Mouse (Mus musculus) neural tube, embryonic 10.5 days (tissue): ENCODE data around the gene Eid3.

Source experiments
- DNase-seq: peaks from one replicate; pipeline ENCODE4 v3.0.0-alpha.2; 2017; ENCODE audit warnings: low spot score; ENCODE audit errors: extremely low spot score

The Eid3 gene

GRCm38 (mm10) chr10:82860929-82861315 is 5.5 kb upstream of the Eid3 start:
- peak; percentile 56 for DNase-seq

- DNase-seq, result no peak
Observed at GRCm38 (mm10) chr10:82863106-82863680, 3.2 kb upstream of the Eid3 start.

DNA sequence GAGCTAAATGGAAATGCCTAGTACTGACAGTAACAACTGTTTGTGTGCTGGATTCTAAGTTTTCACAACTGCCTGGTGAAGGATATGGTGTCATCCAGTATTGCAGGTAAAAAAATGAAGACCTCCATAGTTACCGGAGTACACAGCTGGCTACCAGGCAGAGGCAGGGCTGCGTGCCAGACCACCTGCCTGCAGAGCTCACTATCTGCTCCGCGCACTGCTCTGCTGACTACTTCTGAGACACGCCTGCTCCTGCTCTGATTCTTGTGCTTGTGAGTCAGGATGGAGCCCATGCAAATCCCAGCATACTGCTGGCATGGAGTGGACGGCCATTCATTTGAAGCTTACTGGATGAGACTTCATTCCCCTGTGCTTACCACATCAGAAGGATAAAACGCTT is 2.6 kb upstream of the Eid3 start:
- no peak for DNase-seq

DNA sequence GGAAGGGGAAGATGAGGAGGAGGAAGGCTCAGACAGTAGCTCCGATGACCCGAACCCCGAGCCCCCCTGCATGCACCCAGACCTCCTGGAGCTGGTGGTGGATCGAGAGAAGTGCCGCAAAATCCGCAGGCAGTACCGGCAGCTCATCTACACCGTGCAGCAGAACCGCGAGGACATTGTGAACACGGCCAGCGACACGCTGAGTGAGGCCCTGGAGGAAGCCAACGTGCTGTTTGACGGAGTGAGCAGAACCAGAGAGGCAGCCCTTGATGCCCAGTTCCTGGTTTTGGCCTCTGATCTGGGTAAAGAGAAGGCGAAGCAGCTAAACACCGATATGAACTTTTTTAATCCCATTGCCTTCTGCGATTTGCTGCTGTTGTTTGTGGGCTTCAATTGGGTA is 406 bp downstream of the Eid3 start:
- no peak for DNase-seq

- no peak for DNase-seq
Observed at GRCm38 (mm10) chr10:82868418-82869086, 2.1 kb downstream of the Eid3 start.

DNA sequence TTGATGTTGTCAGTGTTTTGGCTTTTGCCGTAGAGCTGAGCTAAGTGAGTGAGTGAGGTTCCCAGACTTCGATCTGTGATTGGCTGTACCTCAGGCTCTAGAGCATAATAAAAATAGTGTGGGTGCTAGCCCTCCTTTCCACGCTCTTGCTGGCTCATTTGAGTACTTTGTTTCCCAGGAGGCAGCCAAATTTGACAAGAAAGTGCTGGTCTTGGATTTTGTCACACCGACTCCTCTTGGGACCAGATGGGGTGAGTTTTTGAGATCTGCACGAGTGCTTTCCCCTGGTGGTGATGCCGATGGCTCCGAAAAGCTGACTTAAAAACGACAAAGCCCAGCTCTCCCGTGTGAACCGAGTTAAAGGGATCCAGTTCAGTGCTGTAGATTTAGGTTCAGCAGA is 9.0 kb downstream of the Eid3 start:
- no peak for DNase-seq

GRCm38 (mm10) chr10:82876076-82876796 is 9.8 kb downstream of the Eid3 start:
- no peak for DNase-seq

DNA sequence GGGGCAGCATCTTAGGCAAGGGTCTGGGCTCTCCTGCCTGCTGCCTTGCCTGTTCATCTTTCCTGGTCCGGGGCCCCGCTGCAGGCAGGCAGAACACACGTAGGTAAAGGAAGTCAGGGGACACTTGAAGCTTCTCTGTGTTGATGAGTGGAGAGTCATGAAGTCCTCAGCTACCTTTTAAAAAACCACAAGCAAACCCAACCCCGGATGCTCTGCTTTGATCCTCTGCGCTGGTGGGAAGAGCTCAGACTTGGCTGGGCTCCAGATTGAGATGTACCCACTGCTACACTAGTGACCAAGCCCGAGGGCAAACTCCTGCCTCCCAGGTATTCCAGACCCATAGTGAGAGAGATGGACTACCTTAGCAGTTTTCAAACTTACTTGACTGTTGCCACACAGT is 20.9 kb downstream of the Eid3 start:
- DNase-seq, result no peak

DNA sequence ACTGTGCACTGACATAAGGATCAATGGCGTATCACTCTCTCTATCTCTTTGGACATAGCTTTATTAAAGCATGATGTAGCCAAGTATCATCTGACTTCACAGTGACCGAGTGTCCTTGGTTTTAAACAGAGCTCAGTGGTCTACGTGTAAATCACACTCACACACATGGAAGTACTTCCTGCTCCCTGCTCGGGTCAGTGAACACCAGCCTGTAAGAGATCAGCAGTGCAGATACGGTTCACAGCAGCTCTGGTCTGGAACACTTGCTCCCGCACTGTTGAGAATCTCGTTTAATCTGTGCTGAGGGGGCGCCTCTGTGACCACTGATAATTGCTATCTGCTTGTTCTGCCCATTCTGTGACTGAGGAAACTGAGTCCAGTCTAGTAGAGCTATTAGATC is 22.1 kb downstream of the Eid3 start:
- no peak for DNase-seq

DNA sequence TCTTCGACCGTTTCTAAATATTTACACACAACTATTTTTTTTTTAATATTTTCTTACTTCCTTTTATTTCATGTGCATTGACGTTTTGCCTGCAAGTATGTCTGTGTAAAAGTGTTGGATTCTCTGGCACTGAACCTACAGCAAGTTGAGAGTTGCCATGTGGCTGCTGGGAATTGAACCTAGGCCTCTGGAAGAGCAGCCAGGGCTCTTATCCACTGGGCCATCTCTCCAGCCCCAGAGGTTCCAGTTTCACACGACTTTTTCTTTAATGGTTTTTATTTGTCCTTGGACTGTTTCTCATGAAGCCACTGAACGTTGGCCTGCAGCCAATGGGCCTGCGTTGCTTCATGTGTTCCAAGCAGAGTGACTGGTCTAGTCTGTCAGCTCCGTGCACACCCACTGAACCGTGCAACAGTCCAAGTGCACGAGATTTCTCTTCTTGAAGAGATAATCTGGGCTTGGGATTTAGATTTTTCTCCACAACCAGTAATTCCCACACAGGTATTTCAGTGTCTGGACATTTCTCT is 23.1 kb downstream of the Eid3 start:
- DNase-seq, result no peak

DNA sequence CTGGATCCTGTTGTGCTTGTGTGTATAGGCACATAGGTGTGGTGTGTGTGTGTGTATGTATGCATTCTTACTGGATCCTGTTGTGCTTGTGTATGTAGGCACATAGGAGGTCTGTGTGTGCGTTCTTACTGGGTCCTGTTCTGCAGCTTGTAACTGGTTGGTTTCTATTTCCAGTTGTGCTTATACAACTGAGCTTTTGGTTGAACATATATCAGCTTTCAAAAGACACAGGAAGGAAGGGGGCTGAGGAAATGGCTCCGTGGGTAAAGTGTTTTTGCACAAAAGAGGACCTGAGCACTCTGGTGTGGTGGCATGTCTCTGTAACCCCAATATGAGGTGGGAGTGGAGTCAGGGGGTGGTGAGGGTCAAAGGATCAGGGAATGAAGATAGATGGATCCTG is 24.5 kb downstream of the Eid3 start:
- no peak for DNase-seq

GRCm38 (mm10) chr10:82891427-82891826 is 25.0 kb downstream of the Eid3 start:
- DNase-seq, result no peak

DNA sequence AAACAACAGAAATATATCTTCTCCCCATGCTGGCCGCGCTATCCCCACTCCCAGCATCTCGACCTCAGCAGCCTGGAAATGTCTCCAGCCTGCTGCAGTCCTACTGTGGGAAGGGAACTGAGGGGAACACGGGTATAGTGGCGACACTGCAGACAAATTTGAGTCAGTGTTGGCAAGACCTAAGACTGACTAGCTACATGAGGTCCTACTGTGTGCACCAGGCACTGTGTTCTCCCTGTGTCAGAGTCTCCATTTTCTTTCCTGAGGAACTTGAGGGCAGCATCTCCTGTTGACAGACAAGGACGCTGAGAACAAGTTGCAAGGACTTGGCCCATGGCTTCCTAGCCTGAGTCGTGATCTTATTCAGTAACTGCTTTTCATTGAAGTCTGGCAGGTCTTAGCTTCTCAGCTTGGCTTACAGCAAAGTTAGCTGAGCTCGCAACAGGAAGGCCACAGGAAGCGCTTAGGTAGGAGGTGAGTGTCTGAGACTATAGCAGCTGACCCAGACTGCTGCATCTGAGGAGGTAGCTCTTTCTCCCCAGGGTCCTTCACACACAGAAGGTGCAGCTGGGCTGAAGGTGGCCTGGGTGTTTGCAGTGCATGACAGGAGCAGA is 26.1 kb downstream of the Eid3 start:
- no peak for DNase-seq

DNA sequence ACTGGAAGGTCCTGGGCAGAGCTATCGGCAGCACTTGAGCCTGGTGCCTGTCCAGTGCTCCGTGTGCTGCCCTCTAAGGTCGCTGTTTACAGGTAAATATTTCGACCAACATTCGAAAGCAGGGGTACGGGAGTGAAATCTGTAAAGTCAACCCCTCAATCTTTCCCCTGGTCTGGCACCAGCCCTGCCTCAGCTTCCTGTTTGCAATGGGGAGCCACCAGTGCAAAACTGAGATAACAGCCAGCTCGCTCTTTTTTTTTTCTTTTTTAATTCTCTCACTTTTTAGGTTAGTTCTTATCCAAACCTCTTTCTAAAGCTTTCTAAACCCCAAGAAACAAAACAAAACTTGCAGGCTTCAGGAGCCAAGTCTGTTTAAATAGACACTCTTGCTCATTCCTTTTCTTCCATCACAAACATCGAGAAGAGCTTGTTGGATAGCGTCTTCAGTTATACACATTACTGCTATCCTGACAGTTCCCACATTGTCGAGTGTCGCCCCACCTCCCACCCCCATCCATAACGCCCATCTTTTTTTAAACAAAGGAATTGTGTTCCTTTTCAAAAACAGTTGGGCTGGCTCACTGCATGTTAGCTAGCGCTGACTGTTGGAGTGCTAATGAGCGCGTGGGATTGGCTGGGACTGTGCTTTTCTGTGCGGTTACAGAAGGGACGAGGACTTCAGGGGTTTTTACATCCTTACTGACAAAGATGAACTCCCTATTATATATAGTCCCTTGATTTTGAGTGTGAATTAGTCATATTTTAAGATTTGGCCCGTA is 27.6 kb downstream of the Eid3 start:
- DNase-seq, result no peak

DNA sequence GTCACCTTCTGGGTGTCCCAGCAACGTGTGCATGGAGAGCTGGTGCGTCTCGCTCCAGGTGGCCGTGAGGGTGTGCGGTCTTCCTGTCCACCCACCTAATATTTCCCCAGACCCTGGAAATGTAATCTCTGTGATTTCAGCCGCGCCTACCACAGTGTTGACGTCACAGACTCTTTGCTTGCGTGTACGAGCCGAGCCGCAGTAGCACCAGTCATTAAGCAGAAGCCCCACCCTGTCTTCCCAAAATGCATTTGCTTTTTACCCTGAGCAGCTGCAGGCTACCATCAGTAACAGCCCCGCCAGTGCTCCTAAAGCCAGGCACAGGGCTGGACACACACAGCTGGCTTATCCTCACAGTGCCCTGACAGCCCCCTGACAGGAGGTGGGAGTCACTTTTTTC is 31.5 kb downstream of the Eid3 start:
- no peak for DNase-seq

GRCm38 (mm10) chr10:82898893-82899292 is 32.5 kb downstream of the Eid3 start:
- DNase-seq, result no peak

- DNase-seq, result no peak
Observed at GRCm38 (mm10) chr10:82899810-82900421, 33.5 kb downstream of the Eid3 start.

DNA sequence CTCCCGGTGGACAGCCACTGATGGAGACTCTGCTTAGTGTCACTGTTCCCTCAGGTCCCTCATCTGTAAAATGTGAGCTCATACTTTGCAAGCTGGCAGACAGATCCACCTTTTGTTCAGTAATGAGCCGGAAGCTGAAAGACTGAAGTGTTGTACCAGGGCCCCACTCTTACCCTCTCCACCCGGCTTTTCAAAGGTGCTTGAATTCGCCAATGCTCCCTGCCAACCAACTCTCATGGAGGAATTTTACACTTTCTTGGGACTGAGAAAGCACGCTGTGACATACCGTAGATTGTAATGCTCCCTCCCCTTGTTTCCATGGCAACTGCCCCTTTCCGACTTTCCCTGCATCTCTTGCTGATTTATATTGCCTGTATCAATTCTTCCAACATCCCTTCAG is 34.1 kb downstream of the Eid3 start:
- peak; percentile 38 for DNase-seq

- peak; percentile 88 for DNase-seq
Observed at GRCm38 (mm10) chr10:82901436-82901835, 35.0 kb downstream of the Eid3 start.

GRCm38 (mm10) chr10:82908526-82908925 is 42.1 kb downstream of the Eid3 start:
- no peak for DNase-seq

DNA sequence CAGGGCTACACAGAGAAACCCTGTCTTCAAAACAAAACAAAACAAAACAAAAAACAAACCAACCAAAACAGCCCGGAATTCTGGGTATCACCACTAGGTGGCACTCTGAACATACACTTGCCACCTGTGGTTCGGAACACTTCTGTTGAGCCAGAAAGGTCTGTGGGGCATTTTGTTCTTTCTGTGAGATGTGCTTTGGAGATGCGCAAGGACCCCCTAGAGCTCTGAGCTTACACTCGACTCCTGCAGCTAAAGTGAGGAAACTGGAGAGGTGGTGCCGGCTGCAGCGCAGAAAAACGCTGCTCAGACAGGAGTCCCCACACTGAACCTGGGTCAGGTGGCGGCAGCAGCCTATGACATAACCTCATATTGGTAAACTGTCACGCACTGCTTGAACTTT is 43.0 kb downstream of the Eid3 start:
- DNase-seq, result peak; percentile 77
